Mouse (Mus musculus) adrenal gland, postnatal 36 days (tissue): ENCODE data around the gene Crtam. TPM values are rescaled to one million over a fixed set of nuclear protein-coding genes. Genes with fewer than 3 reads are reported as not detected.

Experiments used
- DNase-seq, 2 experiments: peaks; one replicate each; pipeline ENCODE4 v3.0.0; 2021; ENCODE audit warnings: mixed read lengths in 1 of 2
- total RNA-seq, 2 experiments: library from RNA; stranded (reverse); gene quantifications; 2 replicates each; pipeline ENCODE4 v1.2.3; 2021

The Crtam gene
- total RNA-seq, 2 experiments from 2014 or later: not detected

GRCm38 (mm10) chr9:41007785-41008184 lies 3.4 kb upstream of the Crtam start:
- no peak for DNase-seq

GRCm38 (mm10) chr9:40997116-40997779 lies 7.2 kb downstream of the Crtam start:
- DNase-seq: no peak

DNA sequence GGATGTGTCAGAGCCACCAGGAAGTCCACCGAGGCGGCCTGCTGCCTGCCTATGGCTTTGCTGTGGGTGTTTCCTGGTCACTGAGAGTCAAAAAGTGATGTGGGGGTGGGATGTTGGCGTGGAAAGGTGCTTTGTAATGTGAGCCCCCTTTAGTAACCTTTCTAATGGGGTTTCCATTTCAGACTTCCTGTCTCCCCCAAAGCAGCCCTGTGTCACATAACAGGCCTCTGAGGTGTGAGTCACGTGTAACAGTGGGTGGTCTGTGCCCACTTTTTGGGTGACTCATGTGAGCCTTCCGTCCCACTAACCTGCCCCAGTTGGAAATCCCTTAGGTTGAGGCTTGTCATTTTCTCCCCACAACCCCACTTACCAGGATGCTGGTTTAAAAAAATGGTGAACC lies 10.4 kb downstream of the Crtam start:
- no peak for DNase-seq

DNA sequence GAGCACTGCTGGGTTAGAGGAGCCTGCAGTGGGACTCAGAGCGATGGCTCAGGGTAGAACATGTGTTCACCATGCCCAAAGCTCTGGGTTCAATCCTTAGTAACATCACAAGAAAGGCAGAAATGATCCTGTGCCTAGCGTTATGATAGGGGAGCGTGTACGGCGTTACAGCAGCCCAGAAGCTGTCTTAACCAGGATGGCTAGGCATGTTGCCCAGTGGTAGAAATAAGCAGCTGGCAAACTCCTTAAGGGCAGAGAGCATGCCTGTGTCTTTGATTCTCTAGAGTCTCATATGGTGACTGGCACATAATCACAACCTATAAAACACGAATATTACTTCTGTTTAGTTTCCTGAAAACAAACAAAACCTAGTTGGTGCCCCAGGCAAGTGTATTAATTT lies 12.9 kb downstream of the Crtam start:
- DNase-seq: no peak

DNA sequence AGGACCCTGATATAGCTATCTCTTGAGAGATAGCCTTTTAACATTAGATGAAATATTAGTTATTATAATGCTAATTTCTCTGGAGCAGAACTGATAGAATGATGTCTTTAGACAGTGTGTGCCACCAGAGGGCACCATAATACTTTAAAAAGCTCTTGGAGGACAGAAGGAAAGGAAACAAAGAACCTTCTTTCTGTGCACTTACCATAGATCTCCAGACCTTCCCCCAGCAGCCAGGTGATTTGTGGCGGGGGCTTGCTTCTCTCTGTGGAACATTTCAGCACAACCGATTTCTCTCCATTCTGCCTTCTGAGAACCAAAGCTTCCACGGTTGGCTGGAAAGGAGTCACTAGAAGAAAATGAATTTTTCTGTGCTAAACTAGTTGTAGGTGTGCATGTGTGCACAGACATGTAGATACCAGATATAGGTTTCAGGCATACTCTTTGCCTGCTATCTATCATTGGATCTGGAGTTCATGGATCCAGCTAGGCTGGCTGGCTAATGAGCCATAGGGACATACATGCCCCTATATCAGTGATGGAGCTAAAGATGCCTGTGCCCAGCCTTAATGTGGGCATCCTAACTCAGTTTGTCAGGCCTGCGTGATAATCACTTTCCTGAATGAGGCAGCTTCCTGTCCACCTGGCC lies 14.4 kb downstream of the Crtam start:
- peak; percentile 8 to 71 for DNase-seq

DNA sequence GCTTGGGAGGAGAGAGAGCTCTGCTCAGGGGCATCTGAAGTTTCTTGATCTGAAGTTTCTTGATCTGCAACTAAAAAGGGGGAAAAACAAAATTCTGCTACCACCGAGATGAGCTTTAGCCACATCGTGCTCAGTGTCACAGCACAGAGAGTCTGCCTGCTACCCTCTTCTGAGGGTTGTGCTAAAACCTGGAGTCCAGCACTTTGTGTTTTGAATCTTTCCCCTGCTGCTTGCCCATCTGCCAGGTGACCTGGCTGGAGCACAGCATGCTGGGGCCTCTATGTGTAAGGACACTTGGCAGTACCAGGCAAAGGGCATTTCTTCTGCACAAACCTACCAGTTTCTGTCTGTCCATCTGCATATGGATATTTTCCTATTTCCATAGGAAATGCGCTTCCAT lies 20.1 kb downstream of the Crtam start:
- no peak for DNase-seq

- no peak for DNase-seq
Measured at GRCm38 (mm10) chr9:40983758-40984157, 20.7 kb downstream of the Crtam start.

DNA sequence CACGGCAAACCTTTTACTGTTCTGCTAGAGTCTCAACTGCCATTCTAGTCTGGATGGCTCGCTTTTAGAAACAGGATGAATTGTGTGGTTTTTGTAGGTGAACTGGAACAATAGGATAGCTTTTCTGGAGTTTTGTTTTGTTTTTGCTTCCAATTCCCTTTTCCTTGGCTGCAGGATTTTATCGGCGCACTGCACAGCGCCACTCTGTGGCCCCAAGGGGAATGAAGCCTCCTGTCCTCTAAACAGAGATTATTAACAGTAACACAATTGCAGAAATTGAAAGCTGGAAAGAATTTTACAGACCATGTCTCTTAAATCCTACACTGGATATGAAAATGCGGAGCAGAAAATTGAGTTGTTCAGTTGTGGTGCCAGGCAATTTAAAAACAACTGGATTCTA lies 21.9 kb downstream of the Crtam start:
- DNase-seq: peak; percentile 4 to 26

- no peak for DNase-seq
Measured at GRCm38 (mm10) chr9:40974042-40974801, 30.2 kb downstream of the Crtam start.

DNA sequence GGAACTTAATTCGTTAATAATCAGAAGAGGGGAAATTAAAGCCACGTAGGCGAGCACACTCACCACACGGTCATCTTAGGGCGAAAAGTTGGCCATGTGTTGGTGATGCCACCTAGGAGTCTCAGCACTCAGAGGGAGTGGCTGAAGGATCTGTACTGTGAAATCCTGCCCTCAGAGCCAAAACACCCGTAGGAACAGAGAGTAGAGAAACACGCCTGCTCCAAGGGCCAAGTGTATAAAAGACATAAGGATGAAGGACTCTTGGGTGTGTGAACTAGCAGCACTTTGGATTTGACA lies 40.1 kb downstream of the Crtam start:
- DNase-seq: no peak

- DNase-seq: no peak
Measured at GRCm38 (mm10) chr9:40963586-40964417, 40.6 kb downstream of the Crtam start, which contains the start of gene Jhy. Jhy (minus strand) TSS chr9:40964118.

- DNase-seq: no peak
Measured at GRCm38 (mm10) chr9:40961401-40961800, 43.0 kb downstream of the Crtam start.

GRCm38 (mm10) chr9:40949039-40949615 lies 55.3 kb downstream of the Crtam start:
- DNase-seq: no peak

- no peak for DNase-seq
Measured at GRCm38 (mm10) chr9:40948473-40948872, 56.0 kb downstream of the Crtam start.

GRCm38 (mm10) chr9:40947131-40947530 lies 57.3 kb downstream of the Crtam start:
- DNase-seq: no peak

DNA sequence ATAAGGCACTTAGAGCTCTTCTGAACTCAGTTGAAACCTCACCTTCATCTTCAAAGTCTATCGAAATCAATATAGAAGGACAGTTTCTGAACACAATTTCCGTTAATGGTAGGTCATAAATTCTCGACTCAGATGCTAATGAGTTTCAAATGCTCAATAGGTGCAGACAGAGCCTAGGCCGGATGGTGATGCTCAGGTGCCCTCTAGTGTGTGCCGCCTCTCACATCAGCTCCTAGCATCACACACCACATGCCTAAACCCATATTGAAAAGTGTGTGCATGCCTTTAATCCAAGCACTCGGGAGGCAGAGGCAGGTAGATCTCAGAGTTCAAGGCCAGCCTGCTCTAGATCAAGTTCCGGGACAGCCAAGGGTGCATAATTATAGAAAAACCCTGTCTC lies 67.0 kb downstream of the Crtam start:
- peak in 1 of 2 experiments; percentile 2 for DNase-seq

DNA sequence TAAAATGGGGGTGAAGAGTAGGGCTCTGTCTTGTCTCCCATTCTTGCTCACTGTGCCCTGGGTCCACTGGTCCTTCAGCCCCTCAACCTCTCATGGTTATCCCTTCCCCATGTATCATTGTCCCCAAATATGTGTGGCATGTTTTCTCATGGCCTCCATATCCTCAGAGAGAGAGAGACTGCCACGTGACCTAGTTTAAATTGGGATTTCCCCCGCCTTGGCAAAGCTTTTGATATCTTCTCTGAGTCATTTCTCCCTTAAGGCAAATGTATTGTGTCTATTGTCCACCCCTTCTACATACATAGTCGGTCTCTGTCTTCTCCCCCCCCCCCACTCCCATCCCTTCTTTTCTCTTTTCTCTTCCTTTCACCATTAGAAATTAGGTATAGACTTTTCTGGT lies 71.1 kb downstream of the Crtam start:
- DNase-seq: no peak

GRCm38 (mm10) chr9:40927351-40927980 lies 77.0 kb downstream of the Crtam start:
- no peak for DNase-seq
